Mouse (Mus musculus) hindbrain, postnatal 0 days (tissue): ENCODE results near the gene Mdm4. TPM values are rescaled to one million over a fixed set of nuclear protein-coding genes. Genes with fewer than 3 reads are reported as not detected.

Experiments used
- ATAC-seq: fragments of 200-750 bp; cut with Nextera tagmentation; 2 replicates; pipeline ENCODE4 v1.8.0; 2017; ENCODE audit warnings: mild to moderate bottlenecking, moderate TSS enrichment, moderate library complexity
- DNase-seq: peaks from one replicate; pipeline ENCODE4 v3.0.0-alpha.2; 2015; ENCODE audit warnings: low spot score
- H3K27ac ChIP-seq: fragments of 300-500 bp; sonication (generic); 2 replicates; pipeline ENCODE4 v1.5.1; 2014; ENCODE audit warnings: mild to moderate bottlenecking
- H3K27me3 ChIP-seq: fragments of 300-500 bp; sonication (generic); 2 replicates; pipeline ENCODE4 v1.6.1; 2014; ENCODE audit warnings: low read length, mixed read lengths; ENCODE audit not compliant: insufficient read depth
- H3K36me3 ChIP-seq: fragments of 300-500 bp; sonication (generic); 2 replicates; pipeline ENCODE4 v1.6.1; 2014; ENCODE audit warnings: low read length, mixed read lengths; ENCODE audit not compliant: insufficient read depth
- H3K4me1 ChIP-seq: fragments of 300-500 bp; sonication (generic); 2 replicates; pipeline ENCODE4 v1.6.1; 2014; ENCODE audit warnings: antibody characterized with exemption, low read length, mixed read lengths; ENCODE audit not compliant: insufficient read depth
- H3K4me2 ChIP-seq: fragments of 300-500 bp; sonication (generic); 2 replicates; pipeline ENCODE4 v1.6.1; 2014; ENCODE audit warnings: low read depth, mild to moderate bottlenecking, low read length, moderate library complexity, mixed read lengths
- H3K4me3 ChIP-seq: fragments of 300-500 bp; sonication (generic); 2 replicates; pipeline ENCODE4 v1.5.1; 2014; ENCODE audit warnings: low read length
- H3K9ac ChIP-seq: fragments of 300-500 bp; sonication (generic); replicated peaks from 2 replicates; pipeline ENCODE4 v1.6.1; 2014; ENCODE audit warnings: mild to moderate bottlenecking, low read length, moderate library complexity, mixed read lengths
- H3K9me3 ChIP-seq: fragments of 300-500 bp; sonication (generic); 2 replicates; pipeline ENCODE4 v1.6.1; 2016; ENCODE audit warnings: low read length, mixed read lengths
- CTCF ChIP-seq: IDR thresholded peaks from 2 replicates; pipeline ENCODE4 v1.5.1; 2016; ENCODE audit warnings: antibody characterized with exemption, control low read depth, low read depth
- WGBS: fragments of 180-500 bp; shearing (Covaris S2); extraction: QIAGEN DNeasy Blood & Tissue Kit; methylation state at CpG from one replicate; pipeline ENCODE4 v1.1.7; 2014; 5-methylcytosine and 5-hydroxymethylcytosine counted together
- polyA plus RNA-seq: library from polyadenylated mRNA; unstranded; fragments of >200 nt; fragmentation: Nextera tagmentation; extraction: Ambion mirVana; gene quantifications from 2 replicates; pipeline ENCODE4 v1.2.1, GENCODE M21; 2015
- total RNA-seq: library from RNA; depleted of rRNA; stranded (reverse); fragments of >200 nt; gene quantifications from 2 replicates; pipeline ENCODE4 v1.2.3, GENCODE M21; 2014

The Mdm4 gene
- total and polyA plus RNA-seq, 2 experiments from 2014 or later = 29.1 to 61.3 TPM

GRCm38 (mm10) chr1:132982728-132983127 is 47.6 kb downstream of the Mdm4 start:
- WGBS = 68% methylated on average over 7 of the region's 7 CpGs
- Histone ChIP-seq H3K36me3 (peaks cover 16% of the 10 kb centered on the region), H3K27ac (no peak overlapping the region), H3K27me3 (no peaks in the 10 kb centered on the region), H3K4me3 (no peak overlapping the region), H3K4me2 (no peak overlapping the region), H3K4me1 (no peaks in the 10 kb centered on the region), H3K9me3 (no peaks in the 10 kb centered on the region), H3K9ac (no peak overlapping the region)
- DNase-seq (peak; percentile 90), ATAC-seq (peak; percentile 87)
- peak; percentile 91 for TF ChIP-seq CTCF

- no peak for TF ChIP-seq CTCF
- H3K27ac ChIP-seq = no peak overlapping the region
- no peaks in the 10 kb centered on the region for H3K27me3 ChIP-seq
- 92% methylated on average over 6 of the region's 6 CpGs for whole genome bisulfite sequencing
- no peaks in the 10 kb centered on the region for H3K9me3 ChIP-seq
- H3K4me1 ChIP-seq = no peaks in the 10 kb centered on the region
- DNase-seq = no peak
- no peak for ATAC-seq
- peaks cover 16% of the 10 kb centered on the region for H3K36me3 ChIP-seq
- no peak overlapping the region for H3K9ac ChIP-seq
- no peak overlapping the region for H3K4me2 ChIP-seq
- H3K4me3 ChIP-seq = no peak overlapping the region
Observed at GRCm38 (mm10) chr1:132981232-132981631, 49.1 kb downstream of the Mdm4 start.

- DNase-seq = no peak
- Histone ChIP-seq H3K4me2 (no peak overlapping the region), H3K27me3 (no peaks in the 10 kb centered on the region), H3K9ac (no peak overlapping the region), H3K27ac (no peak overlapping the region), H3K4me3 (no peak overlapping the region), H3K36me3 (no peaks in the 10 kb centered on the region), H3K4me1 (no peaks in the 10 kb centered on the region), H3K9me3 (no peaks in the 10 kb centered on the region)
- TF ChIP-seq CTCF = no peak
- no peak for ATAC-seq
- 68% methylated on average over 1 of the region's 1 CpGs for WGBS
Observed at GRCm38 (mm10) chr1:132977402-132977801, 53.0 kb downstream of the Mdm4 start.

- H3K4me1 ChIP-seq = no peaks in the 10 kb centered on the region
- no peak overlapping the region for H3K27ac ChIP-seq
- H3K4me2 ChIP-seq = no peak overlapping the region
- no peak overlapping the region for H3K9ac ChIP-seq
- peak; percentile 85 for TF ChIP-seq CTCF
- no peaks in the 10 kb centered on the region for H3K9me3 ChIP-seq
- no peak overlapping the region for H3K4me3 ChIP-seq
- H3K36me3 ChIP-seq = no peaks in the 10 kb centered on the region
- DNase-seq = peak; percentile 63
- 25% methylated on average over 6 of the region's 6 CpGs for WGBS
- ATAC-seq = no peak
- H3K27me3 ChIP-seq = no peaks in the 10 kb centered on the region
Observed at GRCm38 (mm10) chr1:132968659-132969058, 61.7 kb downstream of the Mdm4 start.

GRCm38 (mm10) chr1:132964691-132965090 is 65.7 kb downstream of the Mdm4 start:
- no peaks in the 10 kb centered on the region for H3K9me3 ChIP-seq
- H3K4me1 ChIP-seq = no peaks in the 10 kb centered on the region
- no peak overlapping the region for H3K27ac ChIP-seq
- no peak overlapping the region for H3K4me3 ChIP-seq
- no peaks in the 10 kb centered on the region for H3K27me3 ChIP-seq
- no peak for TF ChIP-seq CTCF
- H3K9ac ChIP-seq = no peak overlapping the region
- no peak overlapping the region for H3K4me2 ChIP-seq
- WGBS = 84% methylated on average over 4 of the region's 4 CpGs
- ATAC-seq = no peak
- no peaks in the 10 kb centered on the region for H3K36me3 ChIP-seq
- no peak for DNase-seq

GRCm38 (mm10) chr1:132964106-132964505 is 66.3 kb downstream of the Mdm4 start:
- Histone ChIP-seq H3K9ac (no peak overlapping the region), H3K4me2 (no peak overlapping the region), H3K9me3 (no peaks in the 10 kb centered on the region), H3K4me3 (no peak overlapping the region), H3K4me1 (no peaks in the 10 kb centered on the region), H3K27me3 (no peaks in the 10 kb centered on the region), H3K36me3 (no peaks in the 10 kb centered on the region), H3K27ac (no peak overlapping the region)
- DNase-seq (no peak), ATAC-seq (no peak)
- WGBS = 87% methylated on average over 2 of the region's 2 CpGs
- no peak for TF ChIP-seq CTCF

- TF ChIP-seq CTCF = no peak
- H3K4me2 ChIP-seq = no peak overlapping the region
- no peak overlapping the region for H3K27ac ChIP-seq
- no peaks in the 10 kb centered on the region for H3K4me1 ChIP-seq
- H3K9ac ChIP-seq = no peak overlapping the region
- no peaks in the 10 kb centered on the region for H3K27me3 ChIP-seq
- no peaks in the 10 kb centered on the region for H3K36me3 ChIP-seq
- H3K9me3 ChIP-seq = no peaks in the 10 kb centered on the region
- 81% methylated on average over 3 of the region's 3 CpGs for WGBS
- DNase-seq = no peak
- no peak for ATAC-seq
- H3K4me3 ChIP-seq = no peak overlapping the region
Observed at GRCm38 (mm10) chr1:132961751-132962150, 68.6 kb downstream of the Mdm4 start.
